In genomic region chr12:117352511-117352910, GRCm38 (mm10) we compare ENCODE assay signal across 12 mouse cellular contexts.
"Had no signal": no experiment of that assay in that cellular context is flagged by ENCODE, and none has a peak within 500 bp of the region (broad histone marks: within the 10 kb centered on the region; RNA-seq: fewer than 3 reads in every experiment).

No protein-coding gene starts in this region.

- ATAC-seq: liver, postnatal 0 days; lung, postnatal 0 days had no signal

- DNase-seq: kidney, postnatal 4 days; left cerebral cortex, postnatal 4 days; liver, postnatal 0 days; thymus, adult 18-20 months had no signal

- H3K4me2 ChIP-seq: limb, embryonic 12.5 days; limb, embryonic 15.5 days; liver, embryonic 11.5 days; lung, embryonic 14.5 days; neural tube, embryonic 12.5 days had no signal

- H3K9ac ChIP-seq: limb, embryonic 12.5 days; limb, embryonic 15.5 days; liver, embryonic 14.5 days; liver, postnatal 0 days; lung, embryonic 14.5 days; neural tube, embryonic 12.5 days had no signal

- H3K27me3 ChIP-seq: limb, embryonic 15.5 days; neural tube, embryonic 12.5 days had no signal

- H3K4me1 ChIP-seq: limb, embryonic 12.5 days; limb, embryonic 15.5 days had no signal

- H3K27ac ChIP-seq: limb, embryonic 12.5 days; limb, embryonic 15.5 days; liver, embryonic 14.5 days; macrophage; neural tube, embryonic 12.5 days had no signal

- H3K9me3 ChIP-seq: limb, embryonic 12.5 days; limb, embryonic 15.5 days; neural tube, embryonic 12.5 days had no signal

- H3K4me3 ChIP-seq: limb, embryonic 12.5 days; limb, embryonic 15.5 days; neural tube, embryonic 12.5 days had no signal

- H3K36me3 ChIP-seq: limb, embryonic 12.5 days; limb, embryonic 15.5 days; neural tube, embryonic 12.5 days had no signal
